Mouse (Mus musculus) neural tube, embryonic 15.5 days (tissue): ENCODE data around the gene A930018P22Rik. TPM values are rescaled to one million over a fixed set of nuclear protein-coding genes. Genes with fewer than 3 reads are reported as not detected.
A peak's percentile ranks its signal among the peaks of the same experiment; 100 is the strongest.
"Not testable (repeated sequence)": the region's sequence is repeated elsewhere in the genome, so short reads cannot be mapped to it uniquely, and the experiment has no call there.

Experiments used
- ATAC-seq: fragments of 200-750 bp; cut with Nextera tagmentation; 2 replicates; pipeline ENCODE4 v1.8.0; 2017; ENCODE audit warnings: mild to moderate bottlenecking, moderate TSS enrichment, moderate library complexity; ENCODE audit not compliant: low FRiP score
- H3K27ac ChIP-seq: fragments of 300-500 bp; sonication (generic); replicated peaks from 2 replicates; pipeline ENCODE4 v1.5.1; 2015; ENCODE audit warnings: mild to moderate bottlenecking, inconsistent platforms
- H3K27me3 ChIP-seq: fragments of 300-500 bp; sonication (generic); replicated peaks from 2 replicates; pipeline ENCODE4 v1.6.1; 2015; ENCODE audit warnings: inconsistent platforms
- H3K36me3 ChIP-seq: fragments of 300-500 bp; sonication (generic); 2 replicates; pipeline ENCODE4 v1.6.1; 2015; ENCODE audit warnings: inconsistent platforms
- H3K4me1 ChIP-seq: fragments of 300-500 bp; sonication (generic); 2 replicates; pipeline ENCODE4 v1.6.1; 2015; ENCODE audit warnings: inconsistent platforms
- H3K4me2 ChIP-seq: fragments of 300-500 bp; sonication (generic); 2 replicates; pipeline ENCODE4 v1.6.1; 2015; ENCODE audit warnings: inconsistent platforms, mild to moderate bottlenecking, moderate library complexity
- H3K4me3 ChIP-seq: fragments of 300-500 bp; sonication (generic); replicated peaks from 2 replicates; pipeline ENCODE4 v1.5.1; 2015; ENCODE audit warnings: mild to moderate bottlenecking, inconsistent platforms
- H3K9ac ChIP-seq: fragments of 300-500 bp; sonication (generic); replicated peaks from 2 replicates; pipeline ENCODE4 v1.6.1; 2015; ENCODE audit warnings: mild to moderate bottlenecking, inconsistent platforms
- H3K9me3 ChIP-seq: fragments of 300-500 bp; sonication (generic); replicated peaks from 2 replicates; pipeline ENCODE4 v1.6.1; 2016; ENCODE audit warnings: inconsistent platforms
- WGBS: fragments of 180-500 bp; shearing (Covaris S2); methylation state at CpG from one replicate; pipeline ENCODE4 v1.1.7; 2015; ENCODE audit warnings: mixed read lengths; 5-methylcytosine and 5-hydroxymethylcytosine counted together
- polyA plus RNA-seq: library from polyadenylated mRNA; unstranded; fragments of >200 nt; fragmentation: Nextera tagmentation; extraction: Ambion mirVana; gene quantifications from 2 replicates; pipeline ENCODE4 v1.2.1, GENCODE M21; 2015

A930018P22Rik gene
- not detected in 2 replicates for polyA plus RNA-seq

DNA sequence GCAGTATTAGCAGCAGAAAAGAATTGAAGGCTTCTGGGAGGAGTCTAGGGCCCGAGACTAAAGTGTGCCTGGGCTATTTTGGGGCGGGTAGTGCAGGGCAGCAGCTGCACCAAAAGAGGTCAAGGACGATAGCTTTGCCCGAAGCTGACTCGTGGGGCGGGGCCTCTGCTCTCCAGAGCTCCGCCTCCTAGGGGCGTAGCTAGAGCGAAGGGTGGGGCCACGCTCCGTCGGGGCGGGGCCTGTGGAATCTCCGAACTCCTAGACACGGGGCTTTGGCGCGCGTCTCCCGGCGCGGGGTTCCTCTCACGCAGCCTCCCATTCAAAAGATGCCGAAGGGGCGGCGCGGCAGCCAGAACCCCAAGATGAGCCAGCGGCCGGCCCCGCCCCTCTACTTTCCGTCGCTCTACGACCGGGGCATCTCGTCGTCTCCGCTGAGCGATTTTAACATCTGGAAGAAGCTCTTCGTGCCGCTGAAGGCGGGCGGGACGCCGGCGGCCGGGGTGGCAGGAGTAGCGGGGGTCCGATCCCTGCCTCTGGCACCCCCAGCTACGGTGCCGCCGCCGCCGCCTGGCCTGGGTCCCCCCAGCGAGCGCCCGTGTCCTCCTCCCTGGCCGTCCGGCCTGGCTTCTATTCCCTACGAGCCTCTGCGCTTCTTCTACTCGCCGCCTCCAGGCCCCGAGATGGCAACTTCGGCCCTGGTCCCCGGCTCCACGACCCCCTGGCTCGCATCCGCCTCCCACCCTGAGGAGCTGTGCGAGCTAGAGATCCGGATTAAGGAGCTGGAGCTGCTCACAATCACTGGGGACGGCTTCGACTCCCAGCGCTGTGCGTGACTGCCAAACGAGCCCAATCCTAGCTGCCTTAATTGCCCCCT lies at the start of gene A930018P22Rik:
Gene A930018P22Rik, plus strand, starts transcription at position 265 of the 874 bp plus-strand sequence.
- Histone ChIP-seq H3K9ac (peak within 1 kb of the TSS; percentile 60), H3K27me3 (peaks cover 6% of the 10 kb centered on the region; the same call in 1 of the 2 replicates), H3K36me3 (no peaks in the 10 kb centered on the region), H3K4me2 (peak within 1 kb of the TSS; percentile 90), H3K27ac (peak within 1 kb of the TSS; percentile 60), H3K4me1 (peaks cover 11% of the 10 kb centered on the region), H3K4me3 (peak within 1 kb of the TSS; percentile 76), H3K9me3 (no peaks in the 10 kb centered on the region)
- ATAC-seq = peak; percentile 96
- under 1% methylated on average over 68 of the region's 74 CpGs for WGBS

DNA sequence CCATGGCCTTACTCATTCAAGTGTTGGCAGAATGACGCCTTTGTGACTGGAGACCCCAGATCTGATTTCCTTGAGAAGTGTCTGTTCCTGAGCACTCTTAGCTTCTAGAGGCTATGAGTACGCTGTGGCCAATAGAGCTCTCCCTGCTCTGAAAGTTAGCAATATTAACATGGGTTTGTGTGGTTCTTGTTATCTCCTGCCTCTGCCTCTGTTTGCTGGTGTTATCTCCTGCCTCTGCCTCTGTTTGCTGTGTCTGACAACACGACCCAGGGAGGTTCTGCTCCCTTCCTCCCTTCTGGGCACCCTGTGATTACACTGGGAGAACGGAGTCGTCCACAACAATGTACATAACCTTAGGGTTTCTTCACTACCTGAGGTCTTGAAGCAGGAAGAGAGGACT lies 44.3 kb upstream of the A930018P22Rik start:
- H3K9ac ChIP-seq, H3K27me3 ChIP-seq, H3K36me3 ChIP-seq, H3K4me2 ChIP-seq, ATAC-seq, H3K4me1 ChIP-seq, H3K27ac ChIP-seq, H3K9me3 ChIP-seq, H3K4me3 ChIP-seq: not testable (repeated sequence)
- 79% methylated on average over 5 of the region's 5 CpGs for WGBS

GRCm38 (mm10) chr2:104081436-104082050 lies 41.0 kb upstream of the A930018P22Rik start:
- H3K27ac ChIP-seq, H3K27me3 ChIP-seq, ATAC-seq, H3K9ac ChIP-seq, H3K9me3 ChIP-seq, H3K4me3 ChIP-seq, H3K4me2 ChIP-seq, H3K36me3 ChIP-seq, H3K4me1 ChIP-seq: not testable (repeated sequence)
- WGBS = no CpG with 5 or more reads among the region's 1 CpGs

GRCm38 (mm10) chr2:104082474-104082873 lies 40.1 kb upstream of the A930018P22Rik start:
- no peak for ATAC-seq
- Histone ChIP-seq H3K4me3 (no peak overlapping the region), H3K9ac (no peak overlapping the region), H3K4me1 (no peaks in the 10 kb centered on the region), H3K27ac (no peak overlapping the region), H3K36me3 (no peaks in the 10 kb centered on the region), H3K27me3 (no peaks in the 10 kb centered on the region), H3K9me3 (no peaks in the 10 kb centered on the region), H3K4me2 (no peak overlapping the region)

DNA sequence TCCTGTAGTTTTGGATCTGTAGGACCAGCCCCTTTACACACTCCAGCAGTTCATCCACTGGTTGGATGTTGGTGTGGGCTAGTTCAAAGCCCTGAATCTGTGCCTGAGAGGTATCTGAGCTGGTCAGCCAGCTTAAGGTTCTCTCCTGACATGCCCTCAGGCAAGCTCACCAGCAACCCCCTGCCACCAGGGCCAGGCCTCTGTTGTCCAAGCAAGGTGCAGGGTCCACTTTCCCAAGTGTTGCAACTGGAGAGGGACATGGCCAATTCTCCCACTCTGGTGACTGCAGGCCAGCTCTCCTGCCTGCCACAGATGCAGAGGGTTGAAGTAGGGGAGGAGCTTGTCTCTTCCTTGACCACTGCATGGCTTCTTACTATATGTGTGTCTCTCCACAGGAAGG lies 38.5 kb upstream of the A930018P22Rik start:
- H3K9me3 ChIP-seq, H3K4me1 ChIP-seq, H3K27ac ChIP-seq, H3K36me3 ChIP-seq, ATAC-seq, H3K4me2 ChIP-seq, H3K4me3 ChIP-seq, H3K27me3 ChIP-seq, H3K9ac ChIP-seq: not testable (repeated sequence)

- not testable (repeated sequence) for H3K9ac ChIP-seq, H3K4me3 ChIP-seq, H3K36me3 ChIP-seq, H3K4me2 ChIP-seq, ATAC-seq, H3K9me3 ChIP-seq, H3K4me1 ChIP-seq, H3K27me3 ChIP-seq, H3K27ac ChIP-seq
- WGBS = 91% methylated on average over 1 of the region's 1 CpGs
Observed at GRCm38 (mm10) chr2:104087562-104087961, 35.0 kb upstream of the A930018P22Rik start.

DNA sequence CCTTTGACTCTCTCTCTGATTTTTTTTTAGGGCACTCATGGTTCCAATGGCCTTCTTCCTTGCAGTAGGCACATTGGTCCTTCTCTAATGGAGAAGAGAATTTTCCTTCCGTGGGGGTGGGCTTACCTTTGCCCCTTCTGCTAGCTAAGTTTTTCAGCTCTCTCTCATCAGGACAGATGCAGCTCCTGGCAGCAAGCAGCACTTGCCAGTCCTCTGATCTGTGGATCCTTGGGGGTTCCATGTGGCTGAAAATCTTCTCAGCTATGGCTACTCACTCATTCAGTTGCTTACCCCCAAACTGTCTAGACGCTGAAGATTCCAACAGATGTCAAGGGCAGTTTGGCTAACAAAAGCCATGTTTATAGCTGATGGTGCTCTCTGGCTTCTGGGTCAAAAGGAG lies 29.3 kb upstream of the A930018P22Rik start:
- no peak overlapping the region for H3K27ac ChIP-seq
- H3K4me2 ChIP-seq = no peak overlapping the region
- H3K4me3 ChIP-seq = no peak overlapping the region
- H3K27me3 ChIP-seq = no peaks in the 10 kb centered on the region
- no peaks in the 10 kb centered on the region for H3K9me3 ChIP-seq
- no peaks in the 10 kb centered on the region for H3K36me3 ChIP-seq
- peaks cover 10% of the 10 kb centered on the region; the same call in 1 of the 2 replicates for H3K4me1 ChIP-seq
- WGBS = 78% methylated on average over 2 of the region's 2 CpGs
- ATAC-seq = no peak
- no peak overlapping the region for H3K9ac ChIP-seq

DNA sequence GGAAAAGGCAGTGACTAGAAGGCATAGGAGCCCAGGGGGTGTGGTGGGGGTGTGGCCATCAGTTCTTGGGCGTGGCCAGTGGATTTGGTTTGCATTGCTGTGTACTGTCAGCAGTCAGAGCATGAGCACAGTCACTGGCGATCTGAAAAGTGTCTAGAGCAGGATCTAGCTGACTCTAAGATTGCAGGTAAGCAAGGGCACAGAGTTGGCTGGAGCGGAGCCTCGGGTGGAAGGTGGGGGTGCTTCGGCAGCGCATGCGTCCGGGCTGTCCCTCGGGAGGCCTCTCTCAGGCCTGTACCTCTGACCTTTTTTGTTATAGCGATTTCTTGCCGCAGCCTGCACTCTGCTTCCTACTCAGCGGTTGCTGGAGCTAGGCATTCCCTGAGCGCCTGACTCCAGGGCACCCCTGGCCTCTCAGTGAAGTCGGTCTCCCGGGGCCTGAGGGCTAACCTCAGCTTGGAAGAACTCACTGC lies 26.8 kb upstream of the A930018P22Rik start, which contains the start of gene Cd59a:
Gene Cd59a, plus strand, starts transcription at position 61 of the 473 bp plus-strand sequence.
- H3K4me2 ChIP-seq = peak within 1 kb of the TSS; percentile 56
- 6% methylated on average over 15 of the region's 15 CpGs for WGBS
- peak within 1 kb of the TSS; percentile 30 for H3K9ac ChIP-seq
- H3K9me3 ChIP-seq = no peaks in the 10 kb centered on the region
- H3K27ac ChIP-seq = peak within 1 kb of the TSS; percentile 57
- ATAC-seq = peak; percentile 90
- H3K36me3 ChIP-seq = no peaks in the 10 kb centered on the region
- H3K4me3 ChIP-seq = peak within 1 kb of the TSS; percentile 43
- peaks cover 10% of the 10 kb centered on the region; the same call in 1 of the 2 replicates for H3K4me1 ChIP-seq
- H3K27me3 ChIP-seq = no peaks in the 10 kb centered on the region

DNA sequence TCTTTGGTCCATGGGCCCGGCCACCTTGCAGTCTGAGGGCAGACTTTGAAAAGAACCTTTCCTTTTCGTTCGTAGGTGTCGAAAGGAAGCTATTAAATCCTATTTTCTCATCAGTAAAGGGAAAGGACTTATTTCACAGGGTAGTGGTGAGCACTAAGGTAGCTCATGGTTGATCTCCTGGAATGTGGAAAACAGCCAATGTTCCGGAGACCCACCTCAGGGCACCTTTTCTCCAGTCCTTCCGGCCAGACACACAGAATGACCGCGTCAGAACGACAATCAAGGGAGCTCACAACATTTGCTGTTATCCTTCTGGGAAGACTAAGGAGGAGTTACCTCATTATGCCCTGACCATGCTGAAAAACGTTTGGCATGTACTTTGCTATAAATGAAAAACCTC lies 26.3 kb upstream of the A930018P22Rik start:
- H3K4me2 ChIP-seq = peak overlapping the region; percentile 56
- H3K4me1 ChIP-seq = peaks cover 10% of the 10 kb centered on the region; the same call in 1 of the 2 replicates
- ATAC-seq = 0 out of 2 replicates have a peak, but pooled peaks have one; percentile 12

GRCm38 (mm10) chr2:104096796-104097195 lies 25.8 kb upstream of the A930018P22Rik start:
- not testable (repeated sequence) for H3K9me3 ChIP-seq, H3K27ac ChIP-seq, H3K27me3 ChIP-seq, H3K4me3 ChIP-seq, H3K36me3 ChIP-seq, H3K4me1 ChIP-seq, H3K4me2 ChIP-seq, ATAC-seq, H3K9ac ChIP-seq
- WGBS = 66% methylated on average over 1 of the region's 1 CpGs

More for the DNA sequence above, 26.3 kb upstream of the A930018P22Rik start:
- Histone ChIP-seq H3K4me3 (peak overlapping the region; percentile 43), H3K27me3 (no peaks in the 10 kb centered on the region), H3K9me3 (no peaks in the 10 kb centered on the region), H3K27ac (peak overlapping the region; percentile 57), H3K9ac (peak overlapping the region; percentile 30), H3K36me3 (no peaks in the 10 kb centered on the region)
- 41% methylated on average over 10 of the region's 10 CpGs for WGBS

DNA sequence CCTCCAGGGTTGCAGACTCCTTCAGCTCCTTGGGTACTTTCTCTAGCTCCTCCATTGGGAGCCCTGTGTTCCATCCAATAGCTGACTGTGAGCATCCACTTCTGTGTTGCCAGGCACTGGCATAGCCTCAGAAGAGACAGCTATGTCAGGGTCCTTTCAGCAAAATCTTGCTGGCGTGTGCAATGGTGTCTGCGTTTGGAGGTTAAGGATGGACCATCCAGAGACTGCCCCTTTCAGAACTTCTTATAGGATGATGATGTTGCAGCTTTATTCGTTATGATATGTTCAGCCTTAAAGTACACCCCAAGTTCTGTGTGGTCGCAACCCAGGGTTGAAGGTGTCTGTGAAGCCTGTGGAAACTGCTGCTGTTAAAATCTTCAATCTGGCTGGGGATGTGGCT lies 25.2 kb upstream of the A930018P22Rik start:
- H3K36me3 ChIP-seq, ATAC-seq, H3K4me1 ChIP-seq, H3K9ac ChIP-seq, H3K27ac ChIP-seq, H3K27me3 ChIP-seq, H3K4me2 ChIP-seq, H3K9me3 ChIP-seq, H3K4me3 ChIP-seq: not testable (repeated sequence)
- WGBS = 95% methylated on average over 4 of the region's 4 CpGs
